Mouse (Mus musculus) cerebellum, postnatal 25 days (tissue): Measurements from ENCODE around the gene Osbpl10.

ENCODE experiments used
- DNase-seq, 2 experiments: peaks; one replicate each; pipeline ENCODE4 v3.0.0; 2021; ENCODE audit warnings: mixed read lengths in 2 of 2

Gene Osbpl10

DNA sequence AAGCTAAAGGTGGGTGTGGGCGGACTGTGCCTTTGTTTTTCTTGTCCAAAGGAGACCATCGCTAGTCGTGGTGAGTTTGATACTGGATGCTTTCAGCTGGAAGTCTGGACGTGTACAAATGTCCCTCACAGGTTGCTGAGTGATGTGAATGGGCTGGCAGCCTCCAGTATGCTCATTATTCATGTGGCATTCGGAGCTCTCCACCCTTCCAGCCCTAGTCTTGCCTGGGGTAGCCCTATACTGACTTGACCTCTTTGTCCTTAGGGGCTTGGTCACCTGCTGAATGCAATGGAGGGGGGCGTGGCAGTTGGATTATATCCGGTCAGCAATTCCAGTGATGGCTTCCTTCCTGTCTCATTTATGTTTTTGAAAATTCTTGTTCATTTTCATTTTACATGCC lies 56.4 kb downstream of the Osbpl10 start:
- DNase-seq = no peak

- DNase-seq = no peak
Measured at GRCm38 (mm10) chr9:115038215-115038614, 59.8 kb downstream of the Osbpl10 start.

- no peak for DNase-seq
Measured at GRCm38 (mm10) chr9:115038686-115039085, 60.3 kb downstream of the Osbpl10 start.

- no peak for DNase-seq
Measured at GRCm38 (mm10) chr9:115039245-115039644, 60.9 kb downstream of the Osbpl10 start.

DNA sequence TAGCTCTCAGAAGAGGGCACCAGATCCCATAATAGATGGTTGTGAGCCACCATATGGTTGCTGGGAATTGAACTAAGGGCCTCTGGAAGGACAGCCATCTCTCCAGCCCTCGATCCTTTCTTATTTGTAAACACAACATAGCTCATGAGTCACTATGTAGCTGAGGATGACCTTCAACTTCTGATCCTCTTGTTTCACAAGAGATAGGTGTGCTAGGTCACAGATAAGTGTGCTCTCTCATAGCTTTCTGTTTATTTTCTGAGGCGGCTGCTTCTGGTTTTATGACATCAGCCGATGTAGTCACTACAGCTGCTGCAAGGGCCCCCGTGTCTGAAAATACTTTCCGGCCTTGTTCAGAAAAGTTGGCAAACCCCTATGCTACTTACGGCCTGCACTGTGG lies 64.2 kb downstream of the Osbpl10 start:
- no peak for DNase-seq

- no peak for DNase-seq
Measured at GRCm38 (mm10) chr9:115042971-115043706, 64.8 kb downstream of the Osbpl10 start.

GRCm38 (mm10) chr9:115043881-115044770 lies 65.8 kb downstream of the Osbpl10 start:
- peak in 1 of 2 experiments; percentile 29 for DNase-seq

- DNase-seq = peak; percentile 62 to 67
Measured at GRCm38 (mm10) chr9:115045087-115045800, 66.9 kb downstream of the Osbpl10 start.

GRCm38 (mm10) chr9:115046701-115047100 lies 68.3 kb downstream of the Osbpl10 start:
- no peak for DNase-seq

DNA sequence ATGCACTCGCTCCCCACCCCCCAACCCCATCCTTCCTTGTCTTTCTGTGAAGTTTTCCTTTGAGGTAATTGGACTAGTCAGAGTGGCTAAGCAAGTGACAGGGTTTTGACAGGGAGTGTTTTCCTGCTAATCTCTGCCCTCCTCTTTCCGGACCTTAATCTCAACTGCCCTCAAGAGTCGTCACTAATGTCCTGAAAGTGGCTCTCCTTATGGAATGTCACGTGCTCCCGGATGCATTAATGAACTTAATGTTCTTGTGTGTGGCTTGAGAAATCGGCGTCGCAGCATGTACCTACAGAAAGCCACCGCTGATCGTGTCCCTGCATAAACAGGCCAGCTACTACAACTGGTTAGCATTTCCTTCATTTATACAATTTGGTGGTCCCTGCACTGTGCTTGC lies 70.0 kb downstream of the Osbpl10 start:
- no peak for DNase-seq

DNA sequence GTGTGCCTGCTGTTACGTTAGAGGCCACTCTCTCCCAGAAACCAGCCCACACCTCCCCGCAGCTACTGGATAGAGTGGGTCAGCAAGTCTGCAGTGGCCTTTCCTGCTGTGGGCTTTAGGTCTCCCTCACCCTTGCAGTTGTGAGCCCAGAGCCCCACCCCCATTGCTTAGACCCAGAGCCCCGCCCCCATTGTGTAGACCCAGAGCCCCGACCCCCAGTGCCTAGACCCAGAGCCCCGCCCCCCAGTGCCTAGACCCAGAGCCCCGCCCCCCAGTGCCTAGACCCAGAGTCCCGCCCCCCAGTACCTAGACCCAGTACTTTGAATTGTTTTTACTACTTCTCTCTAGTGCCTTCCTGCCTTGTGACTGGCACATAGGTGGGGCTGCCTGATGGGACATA lies 70.5 kb downstream of the Osbpl10 start:
- DNase-seq = no peak

GRCm38 (mm10) chr9:115049981-115050720 lies 71.8 kb downstream of the Osbpl10 start:
- DNase-seq = peak; percentile 29 to 55

DNA sequence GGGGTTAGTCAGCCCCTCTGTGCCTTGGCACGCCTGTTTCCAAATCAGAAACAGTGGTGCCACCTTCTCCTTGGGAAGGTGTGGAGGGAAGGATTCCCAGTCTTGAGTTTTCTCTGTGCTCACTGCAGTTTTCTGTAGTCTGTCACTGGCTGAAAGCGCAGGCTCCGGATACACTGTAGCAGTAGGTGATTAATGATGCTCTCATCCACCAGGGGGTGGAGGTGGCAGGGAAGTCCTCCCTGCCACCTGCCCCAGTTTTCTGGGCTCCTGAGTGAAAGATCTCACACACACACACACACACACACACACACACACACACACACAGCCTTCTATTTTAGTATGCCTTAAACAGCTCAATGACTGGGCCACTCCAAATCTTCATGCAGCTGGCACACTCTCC lies 73.6 kb downstream of the Osbpl10 start:
- peak in 1 of 2 experiments; percentile 17 for DNase-seq

DNA sequence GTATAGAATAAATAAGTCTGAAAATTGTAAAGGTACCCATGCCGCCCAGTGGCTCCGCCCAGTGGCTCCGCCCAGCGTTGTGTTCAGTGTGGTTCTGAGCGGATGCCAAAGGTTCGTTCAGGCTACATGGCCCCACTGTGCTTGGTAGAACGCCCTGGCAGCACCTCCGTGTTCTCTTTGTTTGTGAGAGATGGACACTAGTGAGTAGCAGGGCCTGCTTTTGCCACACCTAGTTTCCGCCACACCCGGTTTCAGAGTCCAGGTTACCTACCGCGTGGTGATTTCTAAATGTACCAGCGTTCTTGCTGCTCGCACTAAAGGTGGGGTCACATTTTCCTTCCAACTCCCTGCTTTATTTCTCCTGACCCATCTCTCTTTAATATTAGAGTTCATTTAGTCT lies 75.4 kb downstream of the Osbpl10 start:
- DNase-seq = no peak

DNA sequence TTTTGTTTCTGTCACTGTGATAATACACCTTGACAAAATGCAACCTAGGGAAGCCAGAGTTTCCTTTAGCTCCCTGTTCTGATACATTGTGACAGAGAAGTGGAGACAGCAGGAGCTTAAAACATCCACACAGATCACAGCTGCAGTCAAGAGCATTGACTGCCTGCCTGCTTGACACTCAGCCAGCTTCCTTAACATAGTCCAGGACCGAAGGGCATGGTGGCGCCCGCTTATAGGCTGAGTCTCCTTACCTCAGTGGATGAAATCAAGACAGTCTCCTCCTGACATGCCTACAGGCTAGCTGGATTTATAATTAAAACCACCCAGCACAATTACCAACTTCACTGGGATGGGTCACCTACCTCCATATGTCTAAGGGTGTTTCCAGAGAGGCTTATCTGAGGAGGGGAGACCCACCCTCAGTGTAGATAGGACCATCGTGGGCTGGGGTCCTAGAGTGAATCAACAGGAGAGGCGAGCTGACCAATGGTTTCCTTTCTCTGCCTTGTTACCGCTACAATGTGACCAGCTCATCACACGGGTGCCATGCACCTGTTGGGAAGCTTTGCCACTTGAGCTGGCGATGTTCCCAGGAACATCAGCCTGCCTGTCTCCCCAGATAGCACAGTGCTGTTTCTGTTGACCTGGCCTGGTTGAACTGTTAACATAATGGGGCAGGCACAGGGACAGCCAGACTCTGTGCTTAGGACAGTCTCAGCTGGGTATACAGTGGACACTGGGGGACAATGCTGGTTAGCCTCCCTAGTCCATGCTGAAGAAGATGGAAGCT lies 76.9 kb downstream of the Osbpl10 start:
- DNase-seq = no peak

- DNase-seq = no peak
Measured at GRCm38 (mm10) chr9:115058806-115059205, 80.4 kb downstream of the Osbpl10 start.

GRCm38 (mm10) chr9:115064834-115065233 lies 86.5 kb downstream of the Osbpl10 start:
- DNase-seq = no peak

- DNase-seq = no peak
Measured at GRCm38 (mm10) chr9:115067071-115067470, 88.7 kb downstream of the Osbpl10 start.

DNA sequence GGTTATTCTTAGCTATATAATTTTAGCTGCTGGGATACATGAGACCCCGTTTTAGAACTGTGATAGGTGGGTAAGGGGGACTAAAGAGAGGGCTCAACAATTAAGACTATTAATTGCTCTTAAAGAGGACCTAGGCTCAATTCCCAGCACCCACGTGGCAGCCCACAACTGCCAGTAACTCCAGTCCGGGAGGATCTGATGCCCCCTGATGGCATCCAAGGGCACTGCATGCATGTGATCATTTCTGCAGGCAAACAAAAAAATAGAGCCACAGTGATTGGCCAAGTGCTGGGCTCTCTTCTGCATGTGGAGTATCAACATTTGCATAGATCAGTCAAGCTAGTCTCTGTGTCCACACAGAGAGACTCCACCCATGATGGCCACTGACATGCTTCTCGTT lies 96.8 kb downstream of the Osbpl10 start:
- DNase-seq = no peak

DNA sequence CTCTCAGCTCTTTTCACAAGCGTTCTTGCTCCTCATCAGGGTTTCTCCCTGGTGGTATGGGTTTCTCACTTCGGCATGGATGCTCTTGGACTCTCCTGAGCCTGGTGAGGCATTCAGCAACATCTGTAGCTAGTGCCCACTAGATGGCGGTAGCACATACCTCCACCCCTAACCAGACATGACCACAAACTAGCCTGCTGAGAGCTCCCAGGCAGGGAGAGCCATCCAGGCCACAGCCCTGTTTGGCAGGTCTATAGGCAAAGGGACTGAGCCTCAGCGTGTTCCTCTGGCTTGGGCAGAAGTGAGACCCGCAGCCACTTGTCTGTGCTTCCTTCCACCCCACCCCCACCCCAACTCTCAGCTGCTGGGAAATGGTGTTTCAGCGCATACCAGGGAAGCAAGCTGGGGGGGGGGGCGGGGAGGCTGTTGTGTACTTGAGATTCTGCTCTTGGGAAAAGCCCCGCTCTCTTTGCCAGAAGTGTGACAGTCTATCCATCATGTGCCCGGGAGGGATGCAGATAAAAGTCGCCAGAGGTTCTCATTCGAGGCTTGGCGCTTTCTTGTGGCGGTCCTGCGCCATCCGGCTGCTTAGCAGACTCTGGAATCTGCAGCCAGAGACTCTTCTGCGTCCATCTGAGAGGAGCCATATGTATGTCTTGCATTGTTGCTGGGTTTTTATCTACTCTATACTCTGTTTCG lies 110.1 kb downstream of the Osbpl10 start:
- peak; percentile 70 to 79 for DNase-seq

DNA sequence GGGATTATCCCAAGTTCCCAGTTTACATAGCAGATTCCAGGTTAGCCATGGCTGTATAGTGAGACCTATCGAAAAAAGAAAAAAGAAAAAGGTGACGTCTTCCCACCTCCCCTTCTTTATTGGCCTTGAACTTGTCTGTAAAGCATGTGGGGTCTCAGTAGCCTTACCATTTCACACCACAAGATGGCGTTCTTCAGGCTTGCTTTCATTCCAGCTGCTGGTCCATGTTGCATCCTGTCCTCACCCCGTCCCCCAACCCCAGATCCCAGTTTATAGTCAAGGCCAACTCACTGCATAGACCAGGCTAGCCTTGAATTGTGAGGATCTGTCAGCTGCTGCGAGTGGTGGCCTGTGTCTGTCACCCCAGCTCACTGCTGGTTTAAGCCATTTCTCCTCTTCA lies 111.3 kb downstream of the Osbpl10 start:
- no peak for DNase-seq
